Mouse (Mus musculus): ENCODE measurements around the gene Rmnd5b. TPM values are rescaled to one million over a fixed set of nuclear protein-coding genes. Genes with fewer than 3 reads are reported as not detected.
A peak's percentile ranks its signal among the peaks of the same experiment; 100 is the strongest.
"Not testable (repeated sequence)": the region's sequence is repeated elsewhere in the genome, so short reads cannot be mapped to it uniquely, and the experiment has no call there.

The Rmnd5b gene
- polyA plus RNA-seq, 1 experiment = 123 TPM

DNA sequence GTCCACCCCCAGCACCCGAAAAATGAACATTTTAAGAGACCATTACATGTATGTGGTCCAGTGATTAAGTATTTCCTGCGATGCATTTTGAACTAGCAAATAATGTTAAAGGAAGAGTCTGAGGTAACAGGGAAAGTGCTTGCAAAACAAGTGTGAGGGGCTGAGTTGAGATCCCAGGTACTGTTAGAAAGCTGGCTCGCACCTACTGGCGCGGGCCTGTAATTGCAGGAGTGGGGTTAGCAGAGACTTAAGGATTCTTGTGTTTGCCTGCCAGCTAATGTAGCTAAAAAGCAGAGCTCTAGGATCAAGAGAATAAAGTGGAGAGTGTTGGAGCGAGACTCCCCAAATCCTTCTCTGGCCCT, 608 bp upstream of the Rmnd5b start:
- peak; percentile 82 for DNase-seq
- peaks cover 42% of the 10 kb centered on the region for H3K4me1 ChIP-seq (replicated peaks; ENCODE audit: control insufficient read depth, insufficient read depth, low read length)
- WGBS = 5% methylated on average over 6 of the region's 6 CpGs

DNA sequence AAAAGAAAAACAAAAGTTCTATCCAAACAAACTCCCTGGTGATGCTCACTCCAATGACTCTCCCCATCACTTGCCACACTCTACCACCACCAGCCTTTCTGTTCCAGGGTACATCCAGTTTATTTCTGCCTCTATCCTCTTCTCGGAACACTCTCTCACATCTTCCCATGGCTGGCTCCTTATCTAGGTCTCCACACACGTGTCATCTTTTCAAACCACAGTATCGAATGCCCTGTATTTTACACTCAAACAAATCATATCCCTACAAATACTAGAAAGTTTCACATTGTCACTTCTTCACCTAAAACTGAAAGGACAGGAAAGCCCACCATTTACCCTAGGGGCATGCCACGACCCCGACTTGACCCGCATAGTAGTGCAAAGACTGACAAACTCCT, 570 bp downstream of the Rmnd5b start:
- Histone ChIP-seq H3K27me3 (ENCODE audit: control insufficient read depth, insufficient read depth, low read length) (no peaks in the 10 kb centered on the region), H3K4me1 (replicated peaks; ENCODE audit: control insufficient read depth, insufficient read depth, low read length) (peaks cover 33% of the 10 kb centered on the region), H3K36me3 (ENCODE audit: control insufficient read depth, insufficient read depth, low read length) (no peaks in the 10 kb centered on the region), H3K4me3 (ENCODE audit: control insufficient read depth, insufficient read depth, low read length) (peak overlapping the region; percentile 71), H3K27ac (ENCODE audit: control insufficient read depth, insufficient read depth, low read length) (peak overlapping the region; percentile 93)
- DNase-seq = no peak
- 5% methylated on average over 6 of the region's 6 CpGs for WGBS
- TF ChIP-seq POLR2A (IDR thresholded peaks at IDR 0.05; ENCODE audit: control insufficient read depth, extremely low read depth, insufficient read depth, low read length, poor library complexity) (no peak), CTCF (IDR thresholded peaks at IDR 0.05; ENCODE audit: borderline replicate concordance, control insufficient read depth, extremely low read depth, insufficient read depth, low read length, poor library complexity) (no peak)

More for the DNA sequence above, 608 bp upstream of the Rmnd5b start:
- Histone ChIP-seq H3K4me3 (ENCODE audit: control insufficient read depth, insufficient read depth, low read length) (peak overlapping the region; percentile 71), H3K36me3 (ENCODE audit: control insufficient read depth, insufficient read depth, low read length) (no peaks in the 10 kb centered on the region), H3K27ac (ENCODE audit: control insufficient read depth, insufficient read depth, low read length) (peak overlapping the region; percentile 93), H3K27me3 (ENCODE audit: control insufficient read depth, insufficient read depth, low read length) (no peaks in the 10 kb centered on the region)
- TF ChIP-seq POLR2A (IDR thresholded peaks at IDR 0.05; ENCODE audit: control insufficient read depth, extremely low read depth, insufficient read depth, low read length, poor library complexity) (no peak), CTCF (IDR thresholded peaks at IDR 0.05; ENCODE audit: borderline replicate concordance, control insufficient read depth, extremely low read depth, insufficient read depth, low read length, poor library complexity) (no peak)

GRCm38 (mm10) chr11:51633721-51634120, 2.0 kb downstream of the Rmnd5b start:
- peaks cover 5% of the 10 kb centered on the region; the same call in 1 of the 2 replicates for H3K36me3 ChIP-seq (ENCODE audit: control insufficient read depth, insufficient read depth, low read length)
- DNase-seq = no peak
- H3K4me3 ChIP-seq (ENCODE audit: control insufficient read depth, insufficient read depth, low read length) = no peak overlapping the region
- peaks cover 30% of the 10 kb centered on the region for H3K4me1 ChIP-seq (replicated peaks; ENCODE audit: control insufficient read depth, insufficient read depth, low read length)
- no peak for TF ChIP-seq POLR2A (IDR thresholded peaks at IDR 0.05; ENCODE audit: control insufficient read depth, extremely low read depth, insufficient read depth, low read length, poor library complexity)
- TF ChIP-seq CTCF (IDR thresholded peaks at IDR 0.05; ENCODE audit: borderline replicate concordance, control insufficient read depth, extremely low read depth, insufficient read depth, low read length, poor library complexity) = no peak
- WGBS = 97% methylated on average over 3 of the region's 3 CpGs
- no peaks in the 10 kb centered on the region for H3K27me3 ChIP-seq (ENCODE audit: control insufficient read depth, insufficient read depth, low read length)
- H3K27ac ChIP-seq (ENCODE audit: control insufficient read depth, insufficient read depth, low read length) = no peak overlapping the region

DNA sequence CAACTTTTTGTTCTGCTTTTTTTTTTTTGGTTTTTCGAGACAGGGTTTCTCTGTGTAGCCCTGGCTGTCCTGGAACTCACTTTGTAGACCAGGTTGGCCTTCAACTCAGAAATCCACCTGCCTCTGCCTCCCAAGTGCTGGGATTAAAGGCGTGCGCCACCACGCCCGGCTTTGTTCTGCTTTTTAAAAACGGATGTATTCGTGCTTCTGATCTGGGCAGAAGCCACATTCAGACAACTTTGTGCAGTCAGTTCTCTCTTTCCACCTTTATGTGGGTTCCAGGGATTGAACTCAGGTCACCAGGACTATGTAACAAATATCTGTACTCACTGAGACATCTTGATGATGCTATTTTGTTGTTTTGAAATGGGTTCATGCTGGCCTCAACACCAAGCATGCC, 2.5 kb downstream of the Rmnd5b start:
- H3K27ac ChIP-seq (ENCODE audit: control insufficient read depth, insufficient read depth, low read length); H3K27me3 ChIP-seq (ENCODE audit: control insufficient read depth, insufficient read depth, low read length); H3K36me3 ChIP-seq (ENCODE audit: control insufficient read depth, insufficient read depth, low read length); DNase-seq; H3K4me3 ChIP-seq (ENCODE audit: control insufficient read depth, insufficient read depth, low read length): not testable (repeated sequence)
- peaks cover 29% of the 10 kb centered on the region for H3K4me1 ChIP-seq (replicated peaks; ENCODE audit: control insufficient read depth, insufficient read depth, low read length)
- 67% methylated on average over 7 of the region's 7 CpGs for WGBS

DNA sequence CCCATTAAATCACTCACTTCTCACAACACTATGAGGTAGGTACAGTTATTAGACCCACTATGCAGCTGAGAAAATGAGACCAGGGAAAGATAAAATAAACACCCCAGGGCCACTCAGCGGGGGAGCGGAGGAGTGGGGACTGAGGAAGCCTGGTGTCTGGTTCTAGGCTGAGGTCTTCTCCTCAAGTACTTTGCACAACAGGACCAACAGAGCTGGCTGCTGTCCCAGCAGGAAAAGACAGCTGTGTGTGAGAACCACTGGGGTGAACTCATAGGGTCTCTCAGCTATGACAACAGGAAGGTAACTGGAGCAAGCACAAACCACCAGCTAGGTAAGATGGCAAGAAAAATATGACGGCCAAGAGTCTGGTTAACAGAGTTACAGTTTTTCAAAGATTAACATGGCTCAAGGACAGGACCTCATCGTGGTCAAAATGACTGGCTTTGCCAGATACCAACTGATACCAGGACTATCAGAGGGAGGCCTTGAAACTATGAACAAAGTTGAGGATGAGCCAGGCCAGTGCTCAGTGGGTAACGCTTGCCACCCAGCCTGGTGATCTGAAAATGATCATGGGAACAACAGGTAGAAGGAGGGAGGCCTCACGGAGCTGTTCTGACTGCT, 3.5 kb downstream of the Rmnd5b start:
- peaks cover 22% of the 10 kb centered on the region for H3K4me1 ChIP-seq (replicated peaks; ENCODE audit: control insufficient read depth, insufficient read depth, low read length)
- TF ChIP-seq CTCF (IDR thresholded peaks at IDR 0.05; ENCODE audit: borderline replicate concordance, control insufficient read depth, extremely low read depth, insufficient read depth, low read length, poor library complexity) = no peak
- TF ChIP-seq POLR2A (IDR thresholded peaks at IDR 0.05; ENCODE audit: control insufficient read depth, extremely low read depth, insufficient read depth, low read length, poor library complexity) = no peak
- no peak overlapping the region for H3K4me3 ChIP-seq (ENCODE audit: control insufficient read depth, insufficient read depth, low read length)
- WGBS = 44% methylated on average over 6 of the region's 6 CpGs
- no peak for DNase-seq
- no peak overlapping the region for H3K27ac ChIP-seq (ENCODE audit: control insufficient read depth, insufficient read depth, low read length)
- peaks cover 17% of the 10 kb centered on the region for H3K36me3 ChIP-seq (ENCODE audit: control insufficient read depth, insufficient read depth, low read length)
- H3K27me3 ChIP-seq (ENCODE audit: control insufficient read depth, insufficient read depth, low read length) = no peaks in the 10 kb centered on the region

GRCm38 (mm10) chr11:51629651-51630314, 5.9 kb downstream of the Rmnd5b start:
- Histone ChIP-seq H3K27ac (ENCODE audit: control insufficient read depth, insufficient read depth, low read length) (no peak overlapping the region), H3K27me3 (ENCODE audit: control insufficient read depth, insufficient read depth, low read length) (no peaks in the 10 kb centered on the region), H3K4me3 (ENCODE audit: control insufficient read depth, insufficient read depth, low read length) (no peak overlapping the region), H3K4me1 (replicated peaks; ENCODE audit: control insufficient read depth, insufficient read depth, low read length) (peaks cover 15% of the 10 kb centered on the region), H3K36me3 (ENCODE audit: control insufficient read depth, insufficient read depth, low read length) (peaks cover 36% of the 10 kb centered on the region)
- TF ChIP-seq CTCF (IDR thresholded peaks at IDR 0.05; ENCODE audit: borderline replicate concordance, control insufficient read depth, extremely low read depth, insufficient read depth, low read length, poor library complexity) (no peak), POLR2A (IDR thresholded peaks at IDR 0.05; ENCODE audit: control insufficient read depth, extremely low read depth, insufficient read depth, low read length, poor library complexity) (no peak)
- DNase-seq = no peak
- WGBS = 84% methylated on average over 15 of the region's 15 CpGs

DNA sequence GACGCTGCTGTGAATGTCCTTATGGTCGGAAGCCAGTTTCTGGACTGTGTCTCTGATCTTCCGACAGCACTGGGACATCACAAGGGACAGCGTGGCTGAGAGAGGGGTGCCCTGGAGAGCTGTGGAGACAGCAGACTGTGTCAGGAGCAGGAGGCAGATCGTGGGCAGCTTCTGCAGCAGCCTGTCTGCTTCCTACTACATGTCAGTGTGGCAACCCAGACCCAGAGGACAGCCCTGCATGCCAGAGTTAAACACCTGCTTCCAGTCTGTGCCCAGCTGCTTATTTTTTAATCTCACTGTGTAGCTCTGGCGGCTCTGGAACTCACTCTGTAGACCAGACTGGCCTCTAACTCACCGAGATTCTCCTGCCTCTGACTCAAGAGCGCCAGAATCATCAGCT, 7.8 kb downstream of the Rmnd5b start:
- WGBS = 92% methylated on average over 8 of the region's 8 CpGs
- Histone ChIP-seq H3K27me3 (ENCODE audit: control insufficient read depth, insufficient read depth, low read length) (no peaks in the 10 kb centered on the region), H3K4me1 (replicated peaks; ENCODE audit: control insufficient read depth, insufficient read depth, low read length) (peaks cover 10% of the 10 kb centered on the region), H3K4me3 (ENCODE audit: control insufficient read depth, insufficient read depth, low read length) (no peak overlapping the region), H3K36me3 (ENCODE audit: control insufficient read depth, insufficient read depth, low read length) (peaks cover 54% of the 10 kb centered on the region), H3K27ac (ENCODE audit: control insufficient read depth, insufficient read depth, low read length) (no peak overlapping the region)
- DNase-seq = no peak
- TF ChIP-seq CTCF (IDR thresholded peaks at IDR 0.05; ENCODE audit: borderline replicate concordance, control insufficient read depth, extremely low read depth, insufficient read depth, low read length, poor library complexity) (no peak), POLR2A (IDR thresholded peaks at IDR 0.05; ENCODE audit: control insufficient read depth, extremely low read depth, insufficient read depth, low read length, poor library complexity) (no peak)

Data from thymus, adult 2 months (tissue).